Mouse (Mus musculus) lung, embryonic 16.5 days (tissue): Measurements from ENCODE around the gene 4930451I11Rik. TPM values are rescaled to one million over a fixed set of nuclear protein-coding genes. Genes with fewer than 3 reads are reported as not detected.

ENCODE experiments used
- ATAC-seq: fragments of 200-750 bp; cut with Nextera tagmentation; 2 replicates; pipeline ENCODE4 v1.8.0; 2017; ENCODE audit warnings: low read depth, mild to moderate bottlenecking, moderate library complexity
- H3K27ac ChIP-seq: fragments of 300-500 bp; sonication (generic); 2 replicates; pipeline ENCODE4 v1.5.1; 2014; ENCODE audit warnings: mild to moderate bottlenecking, control low read depth, low read length
- H3K27me3 ChIP-seq: fragments of 300-500 bp; sonication (generic); 2 replicates; pipeline ENCODE4 v1.6.1; 2014; ENCODE audit warnings: low read depth, low read length, mixed read lengths; ENCODE audit not compliant: control insufficient read depth, insufficient read depth
- H3K36me3 ChIP-seq: fragments of 300-500 bp; sonication (generic); 2 replicates; pipeline ENCODE4 v1.6.1; 2014; ENCODE audit warnings: low read length; ENCODE audit not compliant: control insufficient read depth, insufficient read depth
- H3K4me1 ChIP-seq: fragments of 300-500 bp; sonication (generic); replicated peaks from 2 replicates; pipeline ENCODE4 v1.6.1; 2014; ENCODE audit warnings: low read length, mixed read lengths; ENCODE audit not compliant: control insufficient read depth, insufficient read depth
- H3K4me2 ChIP-seq: fragments of 300-500 bp; sonication (generic); 2 replicates; pipeline ENCODE4 v1.6.1; 2014; ENCODE audit warnings: low read depth, low read length, control low read depth
- H3K4me3 ChIP-seq: fragments of 300-500 bp; sonication (generic); 2 replicates; pipeline ENCODE4 v1.5.1; 2014; ENCODE audit warnings: mild to moderate bottlenecking, low read length, control low read depth
- H3K9ac ChIP-seq: fragments of 300-500 bp; sonication (generic); 2 replicates; pipeline ENCODE4 v1.6.1; 2014; ENCODE audit warnings: low read length, control low read depth
- H3K9me3 ChIP-seq: fragments of 300-500 bp; sonication (generic); 2 replicates; pipeline ENCODE4 v1.6.1; 2016; ENCODE audit warnings: low read length; ENCODE audit not compliant: control insufficient read depth
- WGBS: fragments of 180-500 bp; shearing (Covaris S2); extraction: QIAGEN DNeasy Blood & Tissue Kit; methylation state at CpG from one replicate; pipeline ENCODE4 v1.1.7; 2014; 5-methylcytosine and 5-hydroxymethylcytosine counted together
- polyA plus RNA-seq: library from polyadenylated mRNA; unstranded; fragments of >200 nt; fragmentation: Nextera tagmentation; extraction: Ambion mirVana; gene quantifications from 2 replicates; pipeline ENCODE4 v1.2.1, GENCODE M21; 2015

4930451I11Rik gene
- polyA plus RNA-seq, 1 experiment from 2014 or later, result not detected

GRCm38 (mm10) chr7:126808703-126809455 is 22.6 kb downstream of the 4930451I11Rik start:
- peak overlapping the region; percentile 74 for H3K27ac ChIP-seq
- H3K9ac ChIP-seq, result peak overlapping the region; percentile 83
- peak; percentile 95 for ATAC-seq
- peaks cover 2% of the 10 kb centered on the region; the same call in 1 of the 2 replicates for H3K36me3 ChIP-seq
- H3K4me3 ChIP-seq, result peak overlapping the region; percentile 74
- H3K9me3 ChIP-seq, result no peaks in the 10 kb centered on the region
- H3K4me1 ChIP-seq, result peaks cover 22% of the 10 kb centered on the region
- under 1% methylated on average over 43 of the region's 43 CpGs for WGBS
- peak overlapping the region; percentile 87 for H3K4me2 ChIP-seq
- H3K27me3 ChIP-seq, result no peaks in the 10 kb centered on the region

- no peaks in the 10 kb centered on the region for H3K9me3 ChIP-seq
- no peaks in the 10 kb centered on the region for H3K27me3 ChIP-seq
- peak overlapping the region; percentile 87 for H3K4me2 ChIP-seq
- peaks cover 21% of the 10 kb centered on the region for H3K4me1 ChIP-seq
- peak overlapping the region; percentile 3; the same call in 1 of the 2 replicates for H3K9ac ChIP-seq
- WGBS, result 59% methylated on average over 4 of the region's 4 CpGs
- H3K36me3 ChIP-seq, result peaks cover 2% of the 10 kb centered on the region; the same call in 1 of the 2 replicates
- no peak for ATAC-seq
- peak overlapping the region; percentile 20; the same call in 1 of the 2 replicates for H3K27ac ChIP-seq
- no peak overlapping the region; the same call in 1 of the 2 replicates for H3K4me3 ChIP-seq
Measured at GRCm38 (mm10) chr7:126807405-126807804, 24.0 kb downstream of the 4930451I11Rik start.

GRCm38 (mm10) chr7:126806956-126807355 is 24.5 kb downstream of the 4930451I11Rik start:
- Histone ChIP-seq H3K9me3 (no peaks in the 10 kb centered on the region), H3K4me1 (peaks cover 21% of the 10 kb centered on the region), H3K27ac (peak overlapping the region; percentile 20; the same call in 1 of the 2 replicates), H3K4me3 (no peak overlapping the region), H3K4me2 (no peak overlapping the region; the same call in 1 of the 2 replicates), H3K36me3 (peaks cover 2% of the 10 kb centered on the region; the same call in 1 of the 2 replicates), H3K27me3 (no peaks in the 10 kb centered on the region), H3K9ac (no peak overlapping the region; the same call in 1 of the 2 replicates)
- WGBS, result 43% methylated on average over 6 of the region's 6 CpGs
- ATAC-seq, result peak; percentile 43; the same call in 1 of the 2 replicates

GRCm38 (mm10) chr7:126803751-126804150 is 27.7 kb downstream of the 4930451I11Rik start:
- no peak overlapping the region for H3K9ac ChIP-seq

GRCm38 (mm10) chr7:126803181-126803580 is 28.3 kb downstream of the 4930451I11Rik start:
- Histone ChIP-seq H3K9ac (no peak overlapping the region), H3K4me2 (no peak overlapping the region), H3K4me1 (peaks cover 28% of the 10 kb centered on the region), H3K4me3 (no peak overlapping the region), H3K36me3 (peaks cover 2% of the 10 kb centered on the region; the same call in 1 of the 2 replicates), H3K27me3 (no peaks in the 10 kb centered on the region), H3K9me3 (no peaks in the 10 kb centered on the region), H3K27ac (no peak overlapping the region)
- ATAC-seq, result no peak
- WGBS, result 78% methylated on average over 6 of the region's 6 CpGs

More at GRCm38 (mm10) chr7:126803751-126804150, 27.7 kb downstream of the 4930451I11Rik start:
- H3K27ac ChIP-seq, result no peak overlapping the region
- H3K4me3 ChIP-seq, result no peak overlapping the region
- peaks cover 2% of the 10 kb centered on the region; the same call in 1 of the 2 replicates for H3K36me3 ChIP-seq
- no peaks in the 10 kb centered on the region for H3K9me3 ChIP-seq
- no peak for ATAC-seq
- peaks cover 32% of the 10 kb centered on the region for H3K4me1 ChIP-seq
- no peak overlapping the region for H3K4me2 ChIP-seq
- H3K27me3 ChIP-seq, result no peaks in the 10 kb centered on the region

- peaks cover 2% of the 10 kb centered on the region; the same call in 1 of the 2 replicates for H3K36me3 ChIP-seq
- peaks cover 28% of the 10 kb centered on the region for H3K4me1 ChIP-seq
- no peak overlapping the region for H3K9ac ChIP-seq
- H3K27me3 ChIP-seq, result no peaks in the 10 kb centered on the region
- no peaks in the 10 kb centered on the region for H3K9me3 ChIP-seq
- no peak overlapping the region for H3K4me3 ChIP-seq
- no peak for ATAC-seq
- WGBS, result 81% methylated on average over 11 of the region's 11 CpGs
- H3K4me2 ChIP-seq, result no peak overlapping the region
- no peak overlapping the region for H3K27ac ChIP-seq
Measured at GRCm38 (mm10) chr7:126802134-126802889, 29.1 kb downstream of the 4930451I11Rik start.

- Histone ChIP-seq H3K27me3 (no peaks in the 10 kb centered on the region), H3K36me3 (peaks cover 12% of the 10 kb centered on the region), H3K4me2 (no peak overlapping the region), H3K9me3 (no peaks in the 10 kb centered on the region), H3K27ac (no peak overlapping the region), H3K4me1 (peaks cover 26% of the 10 kb centered on the region), H3K4me3 (no peak overlapping the region), H3K9ac (0 out of 2 replicates have a peak overlapping the region, but pooled peaks have one; percentile 74)
- 90% methylated on average over 16 of the region's 16 CpGs for WGBS
- ATAC-seq, result no peak
Measured at GRCm38 (mm10) chr7:126801057-126801422, 30.4 kb downstream of the 4930451I11Rik start.

- Histone ChIP-seq H3K9me3 (no peaks in the 10 kb centered on the region), H3K4me1 (peaks cover 26% of the 10 kb centered on the region), H3K9ac (peak overlapping the region; percentile 74), H3K36me3 (peaks cover 16% of the 10 kb centered on the region), H3K27me3 (no peaks in the 10 kb centered on the region), H3K4me2 (peak overlapping the region; percentile 72), H3K4me3 (peak overlapping the region; percentile 74), H3K27ac (peak overlapping the region; percentile 98)
- no peak for ATAC-seq
- WGBS, result 56% methylated on average over 5 of the region's 5 CpGs
Measured at GRCm38 (mm10) chr7:126800269-126801056, 31.0 kb downstream of the 4930451I11Rik start.
